Mouse (Mus musculus) ES-E14 (cell line): ENCODE measurements around the gene Meaf6.

Experiments
- HCFC1 ChIP-seq: IDR thresholded peaks from 2 replicates; pipeline ENCODE4 v1.6.1; 2012; ENCODE audit warnings: low read length, inconsistent platforms, borderline replicate concordance; ENCODE audit not compliant: insufficient read depth
- MAFK ChIP-seq: IDR thresholded peaks from 2 replicates; pipeline ENCODE4 v1.6.1; 2014; ENCODE audit warnings: mild to moderate bottlenecking, low read depth, low read length, inconsistent platforms; ENCODE audit not compliant: insufficient read depth
- ZC3H11A ChIP-seq: IDR thresholded peaks from 2 replicates; pipeline ENCODE4 v1.6.1; 2012; ENCODE audit warnings: low read depth, mild to moderate bottlenecking, inconsistent platforms, low read length, borderline replicate concordance
- ZNF384 ChIP-seq: IDR thresholded peaks from 2 replicates; pipeline ENCODE4 v1.6.1; 2012; ENCODE audit warnings: low read depth, low read length, inconsistent platforms

DNA sequence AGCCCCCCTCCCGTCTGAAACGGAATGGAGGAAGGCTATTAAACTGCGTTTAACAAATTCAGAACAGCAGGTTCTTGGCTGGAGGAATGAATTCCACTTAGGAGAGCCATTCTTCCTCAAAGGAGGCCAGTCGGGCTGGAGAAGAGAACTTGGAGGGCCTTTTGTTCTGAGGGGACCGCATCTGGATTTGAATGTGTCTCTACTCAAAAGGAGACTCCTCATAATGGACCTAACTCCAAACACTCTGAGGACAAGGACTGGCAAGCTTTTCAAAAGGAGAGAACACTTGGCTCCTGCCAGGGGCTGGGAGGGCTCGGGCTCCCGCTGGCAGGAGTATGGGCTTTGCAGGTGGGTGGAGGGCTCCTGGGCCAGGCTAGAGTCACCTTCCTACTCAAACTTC lies 59.7 kb downstream of the Meaf6 start:
- no peak for TF ChIP-seq HCFC1
- no peak for TF ChIP-seq ZNF384
- TF ChIP-seq MAFK, result no peak
- TF ChIP-seq ZC3H11A, result no peak
